Mouse (Mus musculus): ENCODE results near the gene Slc4a5. TPM values are rescaled to one million over a fixed set of nuclear protein-coding genes. Genes with fewer than 3 reads are reported as not detected.

Gene Slc4a5
- 0.06 and 0.35 TPM in 2 replicates for polyA plus RNA-seq (2012; rRNA removed)

DNA sequence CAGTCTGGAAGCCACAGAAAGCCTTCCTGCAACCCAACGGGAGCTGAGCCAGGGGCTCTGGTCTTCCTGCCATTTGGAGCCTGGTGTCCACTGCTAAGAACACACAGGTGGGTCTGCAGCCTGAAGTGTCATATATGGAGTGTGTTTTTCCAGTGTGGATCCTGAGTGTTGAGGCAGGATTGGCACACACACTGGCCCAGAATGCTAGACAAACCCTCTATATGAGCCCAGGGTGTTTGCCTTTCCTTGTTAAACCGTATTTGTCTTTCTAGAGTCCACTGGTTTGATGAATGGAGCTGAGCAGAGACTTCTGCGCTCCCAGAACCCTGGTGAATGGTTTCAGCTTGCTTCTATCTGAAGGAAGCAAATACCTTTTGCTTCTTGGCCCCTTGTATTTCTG lies at the start of gene Slc4a5:
Gene Slc4a5, plus strand, starts transcription at position 15 of the 400 bp plus-strand sequence.
- Histone ChIP-seq H3K4me1 (ENCODE audit: control insufficient read depth, insufficient read depth, low read length) (no peaks in the 10 kb centered on the region), H3K27ac (ENCODE audit: insufficient read depth, low read length) (no peak within 1 kb of the TSS), H3K4me3 (ENCODE audit: insufficient read depth, low read length) (no peak within 1 kb of the TSS)
- no peak for TF ChIP-seq POLR2A (IDR thresholded peaks at IDR 0.05; ENCODE audit: extremely low read depth, insufficient read depth, low read length)

- TF ChIP-seq POLR2A (IDR thresholded peaks at IDR 0.05; ENCODE audit: extremely low read depth, insufficient read depth, low read length): no peak
- TF ChIP-seq CTCF (IDR thresholded peaks at IDR 0.05; ENCODE audit: extremely low read depth, insufficient read depth, low read length): no peak
- no peak overlapping the region for H3K4me3 ChIP-seq (ENCODE audit: insufficient read depth, low read length)
- no peak overlapping the region for H3K27ac ChIP-seq (ENCODE audit: insufficient read depth, low read length)
- H3K4me1 ChIP-seq (ENCODE audit: control insufficient read depth, insufficient read depth, low read length): peaks cover 11% of the 10 kb centered on the region; the same call in 1 of the 2 replicates
Measured at GRCm38 (mm10) chr6:83169872-83170271, 49.8 kb upstream of the Slc4a5 start.

DNA sequence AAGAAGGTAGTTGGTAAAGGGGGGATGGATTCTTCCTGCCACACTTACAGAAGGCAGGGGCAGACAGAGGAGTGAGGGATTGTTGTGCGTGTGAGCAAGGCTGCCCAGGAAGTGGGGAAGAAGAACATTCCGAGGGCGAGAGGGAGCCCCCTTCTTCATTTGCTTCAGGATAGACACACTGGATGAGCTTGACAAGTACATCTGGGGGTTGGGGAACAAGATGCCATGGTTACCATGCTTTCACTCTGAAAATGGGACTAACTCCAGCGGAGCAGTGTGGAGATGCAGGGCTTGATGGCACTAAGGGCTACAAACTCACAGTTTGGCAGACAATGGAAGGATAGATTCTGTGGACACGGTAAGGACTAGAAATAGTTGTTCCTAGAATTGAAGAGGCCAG lies 48.6 kb upstream of the Slc4a5 start:
- TF ChIP-seq POLR2A (IDR thresholded peaks at IDR 0.05; ENCODE audit: extremely low read depth, insufficient read depth, low read length) (no peak), CTCF (IDR thresholded peaks at IDR 0.05; ENCODE audit: extremely low read depth, insufficient read depth, low read length) (no peak)
- peaks cover 11% of the 10 kb centered on the region; the same call in 1 of the 2 replicates for H3K4me1 ChIP-seq (ENCODE audit: control insufficient read depth, insufficient read depth, low read length)
- H3K4me3 ChIP-seq (ENCODE audit: insufficient read depth, low read length): peak overlapping the region; percentile 49
- H3K27ac ChIP-seq (ENCODE audit: insufficient read depth, low read length): no peak overlapping the region

DNA sequence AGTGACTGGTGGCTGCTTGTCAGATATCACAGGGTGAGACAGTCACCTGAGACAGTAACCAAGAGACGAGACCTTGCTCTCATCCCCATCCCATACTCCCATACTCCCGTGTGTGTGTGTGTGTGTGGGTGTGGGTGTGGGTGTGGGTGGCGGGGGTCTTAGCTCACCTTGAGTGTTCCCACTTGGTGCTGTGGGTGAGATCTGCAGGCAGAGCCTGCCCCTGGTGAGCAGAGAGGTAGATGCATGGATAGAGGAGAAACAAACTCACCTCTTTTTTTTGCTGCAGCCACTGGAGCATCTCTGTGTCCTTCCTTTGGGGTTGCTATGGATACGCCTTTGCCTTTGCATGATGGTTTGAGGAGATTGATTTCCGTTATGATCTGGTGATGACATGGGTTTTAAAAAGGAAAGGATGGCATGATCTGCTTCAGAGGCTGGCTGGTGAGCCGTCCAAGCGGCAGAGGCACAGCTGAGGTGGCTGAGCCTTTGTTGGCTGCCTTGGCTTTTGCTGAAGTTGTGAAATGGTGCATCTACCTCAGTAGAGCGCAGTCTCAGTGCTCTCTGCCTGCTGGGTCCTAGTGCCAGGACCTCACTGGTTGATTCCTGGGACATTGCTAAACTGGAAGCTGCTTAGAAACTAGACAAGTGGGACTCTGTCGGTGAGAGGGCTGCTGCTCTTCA lies 47.2 kb upstream of the Slc4a5 start:
- Histone ChIP-seq H3K4me1 (ENCODE audit: control insufficient read depth, insufficient read depth, low read length) (peaks cover 13% of the 10 kb centered on the region; the same call in 1 of the 2 replicates), H3K4me3 (ENCODE audit: insufficient read depth, low read length) (peak overlapping the region; percentile 49), H3K27ac (ENCODE audit: insufficient read depth, low read length) (peak overlapping the region; percentile 69)
- TF ChIP-seq POLR2A (IDR thresholded peaks at IDR 0.05; ENCODE audit: extremely low read depth, insufficient read depth, low read length): peak; percentile 95
- TF ChIP-seq CTCF (IDR thresholded peaks at IDR 0.05; ENCODE audit: extremely low read depth, insufficient read depth, low read length): no peak

DNA sequence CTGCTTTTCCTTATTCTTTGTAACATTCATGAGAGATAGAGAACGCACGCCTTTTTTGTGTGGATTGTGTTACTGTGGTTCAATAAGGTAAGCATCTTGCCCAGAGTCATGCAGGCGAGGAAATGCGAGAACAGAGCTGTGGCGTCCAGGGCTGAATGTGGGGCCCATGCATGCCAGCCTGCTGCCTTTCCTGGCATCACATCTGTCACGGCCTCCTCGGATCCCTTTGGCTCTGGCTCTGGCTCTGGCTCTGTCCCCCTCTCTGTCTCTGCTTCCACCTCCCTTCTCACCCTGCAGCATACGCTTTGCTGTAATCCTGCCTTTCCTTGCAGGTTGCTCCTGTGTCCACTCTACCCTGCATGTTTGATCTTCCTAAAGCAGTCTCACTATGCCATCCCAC lies 43.6 kb upstream of the Slc4a5 start:
- no peak for TF ChIP-seq CTCF (IDR thresholded peaks at IDR 0.05; ENCODE audit: extremely low read depth, insufficient read depth, low read length)
- no peak for TF ChIP-seq POLR2A (IDR thresholded peaks at IDR 0.05; ENCODE audit: extremely low read depth, insufficient read depth, low read length)
- Histone ChIP-seq H3K27ac (ENCODE audit: insufficient read depth, low read length) (no peak overlapping the region), H3K4me3 (ENCODE audit: insufficient read depth, low read length) (no peak overlapping the region), H3K4me1 (ENCODE audit: control insufficient read depth, insufficient read depth, low read length) (peaks cover 6% of the 10 kb centered on the region; the same call in 1 of the 2 replicates)

GRCm38 (mm10) chr6:83179390-83180117 lies 40.1 kb upstream of the Slc4a5 start:
- Histone ChIP-seq H3K4me3 (ENCODE audit: insufficient read depth, low read length) (peak overlapping the region; percentile 92), H3K27ac (ENCODE audit: insufficient read depth, low read length) (peak overlapping the region; percentile 53), H3K4me1 (ENCODE audit: control insufficient read depth, insufficient read depth, low read length) (peaks cover 4% of the 10 kb centered on the region; the same call in 1 of the 2 replicates)
- peak; percentile 87 for TF ChIP-seq POLR2A (IDR thresholded peaks at IDR 0.05; ENCODE audit: extremely low read depth, insufficient read depth, low read length)
- TF ChIP-seq CTCF (IDR thresholded peaks at IDR 0.05; ENCODE audit: extremely low read depth, insufficient read depth, low read length): no peak

- Histone ChIP-seq H3K4me1 (ENCODE audit: control insufficient read depth, insufficient read depth, low read length) (peaks cover 4% of the 10 kb centered on the region; the same call in 1 of the 2 replicates), H3K27ac (ENCODE audit: insufficient read depth, low read length) (no peak overlapping the region), H3K4me3 (ENCODE audit: insufficient read depth, low read length) (peak overlapping the region; percentile 92)
- TF ChIP-seq CTCF (IDR thresholded peaks at IDR 0.05; ENCODE audit: extremely low read depth, insufficient read depth, low read length) (no peak), POLR2A (IDR thresholded peaks at IDR 0.05; ENCODE audit: extremely low read depth, insufficient read depth, low read length) (no peak)
Measured at GRCm38 (mm10) chr6:83180605-83181004, 39.0 kb upstream of the Slc4a5 start.

GRCm38 (mm10) chr6:83184858-83185435 lies 34.7 kb upstream of the Slc4a5 start:
- Histone ChIP-seq H3K4me1 (ENCODE audit: control insufficient read depth, insufficient read depth, low read length) (peaks cover 5% of the 10 kb centered on the region), H3K4me3 (ENCODE audit: insufficient read depth, low read length) (no peak overlapping the region), H3K27ac (ENCODE audit: insufficient read depth, low read length) (no peak overlapping the region)
- TF ChIP-seq CTCF (IDR thresholded peaks at IDR 0.05; ENCODE audit: extremely low read depth, insufficient read depth, low read length): peak; percentile 39; the same call in 1 of the 2 replicates
- TF ChIP-seq POLR2A (IDR thresholded peaks at IDR 0.05; ENCODE audit: extremely low read depth, insufficient read depth, low read length): no peak
